Mouse (Mus musculus) liver, embryonic 14.5 days (tissue): Measurements from ENCODE around the gene Sesn1. TPM values are rescaled to one million over a fixed set of nuclear protein-coding genes. Genes with fewer than 3 reads are reported as not detected.

Experiments
- ATAC-seq: fragments of 200-750 bp; cut with Nextera tagmentation; 2 replicates; pipeline ENCODE4 v1.8.0; 2017; ENCODE audit warnings: moderate number of reproducible peaks, mild to moderate bottlenecking, moderate library complexity; ENCODE audit not compliant: insufficient read depth
- DNase-seq, 3 experiments: peaks; one replicate each; pipeline ENCODE4 v3.0.0-alpha.2; 2012 to 2013; ENCODE audit warnings: low read depth in 3 of 3, low spot score in 3 of 3
- H3K27ac ChIP-seq: fragments of 300-500 bp; sonication (generic); 2 replicates; pipeline ENCODE4 v1.5.1; 2014; ENCODE audit warnings: moderate library complexity, mild to moderate bottlenecking, control low read depth, inconsistent platforms
- H3K27me3 ChIP-seq: fragments of 300-500 bp; sonication (generic); 2 replicates; pipeline ENCODE4 v1.6.1; 2014; ENCODE audit warnings: mild to moderate bottlenecking, low read length, moderate library complexity; ENCODE audit not compliant: control insufficient read depth, insufficient read depth
- H3K36me3 ChIP-seq: fragments of 300-500 bp; sonication (generic); replicated peaks from 2 replicates; pipeline ENCODE4 v1.6.1; 2014; ENCODE audit warnings: low read depth; ENCODE audit not compliant: control insufficient read depth, insufficient read depth
- H3K4me1 ChIP-seq, 2 experiments: fragments of 200-500 bp in 1 of 2; fragments of 300-500 bp in 1 of 2; sonication (generic) in 1 of 2; replicated peaks; 2 replicates each; pipeline ENCODE4 v1.6.1; 2012 to 2014; ENCODE audit warnings: antibody characterized with exemption in 1 of 2, inconsistent platforms in 1 of 2, low read length in 1 of 2; ENCODE audit not compliant: control insufficient read depth in 2 of 2, insufficient read depth in 2 of 2
- H3K4me2 ChIP-seq: fragments of 300-500 bp; sonication (generic); 2 replicates; pipeline ENCODE4 v1.6.1; 2014; ENCODE audit warnings: low read depth, mild to moderate bottlenecking, control low read depth, moderate library complexity
- H3K4me3 ChIP-seq, 2 experiments: fragments of 200-500 bp in 1 of 2; fragments of 300-500 bp in 1 of 2; sonication (generic) in 1 of 2; 2 replicates each; pipeline ENCODE4 v1.5.1; 2012 to 2014; ENCODE audit warnings: low read depth in 2 of 2, low read length in 2 of 2, mild to moderate bottlenecking in 2 of 2, control low read depth in 1 of 2, inconsistent platforms in 1 of 2, moderate library complexity in 1 of 2; ENCODE audit not compliant: insufficient read depth in 1 of 2
- H3K9ac ChIP-seq: fragments of 300-500 bp; sonication (generic); replicated peaks from 2 replicates; pipeline ENCODE4 v1.6.1; 2014; ENCODE audit warnings: mild to moderate bottlenecking, control low read depth, moderate library complexity
- H3K9me3 ChIP-seq: fragments of 300-500 bp; sonication (generic); 2 replicates; pipeline ENCODE4 v1.6.1; 2016; ENCODE audit warnings: low read length, mixed read lengths; ENCODE audit not compliant: control insufficient read depth
- CTCF ChIP-seq: IDR thresholded peaks from 2 replicates; pipeline ENCODE4 v1.5.1; 2016; ENCODE audit warnings: antibody characterized with exemption, low read depth, control low read depth
- EP300 ChIP-seq: IDR thresholded peaks from 2 replicates; pipeline ENCODE4 v1.6.1; 2016; ENCODE audit warnings: antibody characterized with exemption, low read depth
- WGBS: fragments of 180-500 bp; shearing (Covaris S2); extraction: QIAGEN DNeasy Blood & Tissue Kit; methylation state at CpG from one replicate; pipeline ENCODE4 v1.1.7; 2014; ENCODE audit not compliant: insufficient replicate concordance; 5-methylcytosine and 5-hydroxymethylcytosine counted together
- polyA plus RNA-seq, 2 experiments: library from polyadenylated mRNA; depleted of rRNA in 1 of 2; stranded (reverse) in 1 of 2; unstranded in 1 of 2; fragments of >200 nt; fragmentation: Nextera tagmentation in 1 of 2; extraction: Ambion mirVana in 1 of 2; gene quantifications; 2 replicates each; pipeline versions ENCODE4 v1.2.1 to v1.2.3; 2012 to 2014

Gene Sesn1
- polyA plus RNA-seq, 2 experiments = 15.2 to 19.2 TPM

DNA sequence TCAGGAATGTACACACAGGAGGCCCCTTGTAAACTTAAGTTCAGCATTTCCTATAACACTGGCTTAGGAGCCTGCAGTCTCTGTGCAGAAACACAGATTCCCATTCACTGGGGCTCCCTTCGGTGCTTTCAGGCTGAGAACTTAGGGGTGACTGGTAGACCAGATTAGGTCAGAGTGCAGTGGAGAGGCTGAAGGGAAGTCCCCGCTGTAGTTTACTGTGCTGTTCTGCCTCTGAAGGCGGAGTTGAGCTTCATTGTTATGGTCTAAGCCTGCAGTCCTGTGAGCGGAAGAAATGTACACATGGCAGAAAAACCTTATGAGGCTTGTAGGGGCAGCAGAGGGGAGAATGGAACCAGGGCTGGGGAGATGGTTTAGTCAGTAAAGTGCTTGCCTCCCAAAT, 29.2 kb downstream of the Sesn1 start:
- DNase-seq (no peak), ATAC-seq (no peak)
- H3K27me3 ChIP-seq = no peaks in the 10 kb centered on the region
- no peak overlapping the region for H3K27ac ChIP-seq
- H3K9me3 ChIP-seq = no peaks in the 10 kb centered on the region; the same call in 1 of the 2 replicates
- no peak overlapping the region for H3K9ac ChIP-seq
- WGBS = 78% methylated on average over 4 of the region's 4 CpGs
- H3K4me3 ChIP-seq = no peak overlapping the region
- H3K4me2 ChIP-seq = no peak overlapping the region
- TF ChIP-seq EP300 = no peak
- no peaks in the 10 kb centered on the region for H3K36me3 ChIP-seq
- H3K4me1 ChIP-seq = no peaks in the 10 kb centered on the region

DNA sequence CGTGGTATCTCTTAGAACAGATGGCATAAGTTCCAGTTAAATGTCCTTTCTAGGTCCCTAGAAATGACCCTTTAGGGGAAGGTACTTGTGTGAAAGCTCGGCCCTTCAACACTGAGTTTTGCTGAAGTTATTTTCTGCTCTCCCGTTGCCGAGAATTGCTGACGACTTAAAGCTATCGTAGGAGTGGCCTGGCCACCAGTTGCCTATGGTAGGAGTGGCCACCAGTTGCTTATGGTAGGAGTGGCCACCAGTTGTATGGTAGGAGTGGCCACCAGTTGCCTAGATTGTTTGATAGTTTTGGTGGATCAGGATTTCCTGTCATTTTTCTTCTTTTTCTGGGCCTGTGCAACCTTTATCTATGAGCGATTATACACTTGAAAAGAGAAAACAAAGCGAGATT, 38.0 kb downstream of the Sesn1 start:
- peaks cover 3 to 9% of the 10 kb centered on the region in 2 experiments; a peak in 3 of 4 replicates for H3K4me1 ChIP-seq
- WGBS = 84% methylated on average over 8 of the region's 8 CpGs
- no peak overlapping the region for H3K4me3 ChIP-seq
- no peak overlapping the region for H3K4me2 ChIP-seq
- ATAC-seq (no peak), DNase-seq (peak in 2 of 3 experiments; percentile 31 to 46)
- no peak overlapping the region for H3K27ac ChIP-seq
- no peak overlapping the region for H3K9ac ChIP-seq
- no peaks in the 10 kb centered on the region for H3K27me3 ChIP-seq
- no peaks in the 10 kb centered on the region for H3K9me3 ChIP-seq
- no peaks in the 10 kb centered on the region for H3K36me3 ChIP-seq
- no peak for TF ChIP-seq CTCF
- TF ChIP-seq EP300 = no peak

DNA sequence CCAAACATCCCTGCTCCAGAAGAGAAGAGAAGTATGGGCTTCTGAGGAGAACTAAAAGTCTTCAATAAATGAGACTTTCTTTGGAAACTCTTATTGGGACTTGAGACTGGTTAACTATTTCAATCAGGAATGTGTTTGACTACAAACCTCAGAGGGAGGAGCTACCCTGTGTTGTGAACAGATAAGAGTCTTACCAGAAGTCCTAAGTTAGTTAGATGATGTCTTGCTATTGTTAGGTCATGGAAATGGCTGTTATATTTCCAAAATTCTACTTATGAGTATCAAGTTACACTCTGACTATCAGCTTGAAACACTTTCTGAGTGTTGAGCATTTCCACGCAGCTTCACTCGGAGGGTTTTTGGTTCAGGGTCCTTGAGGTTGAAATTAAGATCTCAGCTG, 39.0 kb downstream of the Sesn1 start:
- H3K9me3 ChIP-seq = no peaks in the 10 kb centered on the region
- H3K4me3 ChIP-seq = no peak overlapping the region
- no peak overlapping the region for H3K27ac ChIP-seq
- H3K4me2 ChIP-seq = no peak overlapping the region
- peaks cover 3 to 9% of the 10 kb centered on the region in 2 experiments; a peak in 3 of 4 replicates for H3K4me1 ChIP-seq
- DNase-seq (peak in 2 of 3 experiments; percentile 39 to 47), ATAC-seq (no peak; the same call in 1 of the 2 replicates)
- H3K9ac ChIP-seq = no peak overlapping the region
- TF ChIP-seq EP300 (no peak), CTCF (no peak)
- no peaks in the 10 kb centered on the region for H3K36me3 ChIP-seq
- no peaks in the 10 kb centered on the region for H3K27me3 ChIP-seq
- WGBS = 23% methylated on average over 2 of the region's 2 CpGs

DNA sequence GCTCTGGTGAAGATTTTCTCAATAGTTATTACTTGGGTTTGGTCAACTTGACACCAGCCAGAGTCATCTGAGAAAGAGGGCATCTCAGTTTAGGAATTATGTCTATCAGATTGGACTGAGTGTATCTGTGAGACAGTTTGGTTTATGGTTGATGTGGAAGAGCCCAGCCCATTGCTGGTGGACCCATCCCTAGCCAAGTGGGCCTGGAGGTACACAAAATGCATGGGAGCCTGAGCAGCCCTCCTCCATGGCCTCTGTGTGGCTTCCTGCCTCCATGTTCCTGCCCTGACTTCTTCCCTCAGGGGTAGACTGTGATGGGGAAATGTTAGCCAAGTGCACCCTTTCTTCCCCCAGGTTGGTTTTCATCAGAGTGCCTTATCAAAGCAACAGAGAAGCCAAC, 50.1 kb downstream of the Sesn1 start:
- Histone ChIP-seq H3K9ac (no peak overlapping the region), H3K27me3 (no peaks in the 10 kb centered on the region), H3K27ac (no peak overlapping the region), H3K4me3 (no peak overlapping the region), H3K9me3 (no peaks in the 10 kb centered on the region), H3K36me3 (no peaks in the 10 kb centered on the region), H3K4me1 (peaks cover 2 to 6% of the 10 kb centered on the region in 2 experiments; a peak in 3 of 4 replicates), H3K4me2 (no peak overlapping the region)
- DNase-seq = no peak
- ATAC-seq = no peak
- TF ChIP-seq CTCF (no peak), EP300 (no peak)

DNA sequence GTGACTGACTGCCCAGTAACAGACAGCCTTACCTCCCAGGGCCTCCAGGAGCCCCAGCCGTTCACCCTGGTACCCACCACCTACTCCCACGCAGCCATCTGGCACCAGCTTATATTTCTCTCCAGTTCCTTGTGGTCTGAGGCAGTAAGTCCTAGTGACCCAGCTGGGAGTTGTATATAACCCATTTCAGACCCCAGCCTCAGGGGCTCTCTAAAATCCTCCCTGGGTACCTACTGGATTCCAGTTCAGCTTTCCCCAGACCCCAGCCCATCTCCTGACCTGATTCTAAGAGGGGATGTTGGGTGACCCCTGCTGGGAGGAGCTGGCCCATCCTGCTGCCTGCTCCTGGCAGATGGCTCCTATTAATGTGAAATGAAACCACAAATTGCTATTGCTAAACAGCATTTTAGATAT, 50.5 kb downstream of the Sesn1 start:
- Histone ChIP-seq H3K27ac (no peak overlapping the region), H3K36me3 (no peaks in the 10 kb centered on the region), H3K4me2 (no peak overlapping the region), H3K4me1 (peaks cover 2 to 6% of the 10 kb centered on the region in 2 experiments; a peak in 3 of 4 replicates), H3K9me3 (no peaks in the 10 kb centered on the region), H3K4me3 (no peak overlapping the region), H3K9ac (no peak overlapping the region), H3K27me3 (no peaks in the 10 kb centered on the region)
- 71% methylated on average over 2 of the region's 2 CpGs for WGBS
- DNase-seq (no peak), ATAC-seq (no peak)
- TF ChIP-seq CTCF (no peak), EP300 (no peak)
